Mouse (Mus musculus): ENCODE data around the gene Git2.

Git2 gene

DNA sequence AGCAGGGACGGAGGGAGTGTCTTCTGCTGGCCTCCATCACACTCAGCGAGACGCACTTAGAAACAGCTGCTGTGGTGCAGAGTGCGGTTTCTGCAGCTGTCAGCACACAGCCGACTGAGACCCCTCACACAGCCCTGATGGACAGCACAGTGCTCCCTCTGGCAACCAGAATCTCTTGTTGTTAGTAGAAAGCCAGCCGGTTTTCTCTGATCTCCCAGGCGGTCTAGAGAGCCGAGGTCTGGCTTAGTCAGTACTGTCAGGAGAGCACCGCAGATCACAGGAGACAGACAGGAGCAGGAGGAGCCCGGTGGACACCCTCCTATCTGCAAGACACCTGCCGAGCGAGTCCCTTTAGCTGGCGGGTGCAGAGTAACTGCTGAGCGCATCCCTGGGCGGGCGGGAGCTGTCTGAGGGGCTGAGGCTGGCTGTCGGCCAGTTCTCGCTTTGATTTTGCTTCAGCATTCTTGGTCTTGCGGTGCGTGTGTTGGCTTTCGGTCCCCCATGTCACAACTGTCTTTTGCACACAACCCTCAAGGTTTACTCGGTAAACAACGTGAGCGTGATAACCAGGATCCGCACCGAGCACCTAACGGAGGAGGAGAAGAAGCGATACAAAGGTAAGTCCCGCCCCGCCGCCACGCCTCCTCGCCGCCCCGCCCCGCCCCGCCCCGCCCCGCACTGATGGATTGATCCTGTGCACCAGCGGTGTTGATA, 21.1 kb upstream of the Git2 start:
- peak; percentile 62 for DNase-seq (ENCODE audit: low read depth, low spot score)

DNA sequence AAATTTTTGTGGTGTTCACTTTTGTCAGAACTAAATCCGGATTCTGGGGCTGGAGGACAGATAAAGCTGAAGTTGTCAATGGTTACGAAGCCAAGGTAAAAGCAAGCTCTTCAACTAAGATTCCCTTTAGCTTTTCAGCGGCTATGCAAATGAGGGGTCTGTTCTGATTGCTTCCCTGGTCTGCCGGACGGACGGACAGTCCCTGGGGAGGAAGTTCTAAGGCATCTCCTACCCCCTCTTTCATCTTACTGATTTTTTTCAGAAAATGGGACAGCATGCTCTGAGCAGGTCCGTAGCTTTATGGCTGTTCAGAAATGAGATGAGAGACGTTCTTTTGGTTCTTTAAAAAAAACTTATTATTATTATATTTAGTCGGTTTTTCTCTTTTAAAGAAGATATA, 20.3 kb upstream of the Git2 start:
- DNase-seq (ENCODE audit: low read depth, low spot score), result no peak

DNA sequence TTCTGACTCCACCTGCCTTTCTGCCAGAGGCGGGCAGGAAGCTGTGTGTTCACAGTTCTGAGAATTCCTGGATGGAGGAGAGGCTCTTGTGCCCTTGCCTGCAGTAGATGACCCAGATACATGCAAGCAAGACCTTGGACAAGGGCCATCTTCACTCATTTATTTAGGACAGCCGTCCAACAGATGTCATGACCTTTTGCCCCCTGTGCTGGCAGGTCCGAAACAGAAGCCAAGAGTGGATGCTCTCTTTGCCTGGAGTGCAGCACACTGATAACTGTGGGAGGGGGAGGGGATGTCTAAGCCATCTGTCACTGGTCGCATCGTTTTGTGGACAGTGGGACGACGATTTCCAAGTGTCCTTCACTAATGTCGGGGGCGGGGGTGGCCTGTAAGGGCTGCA, 19.9 kb upstream of the Git2 start:
- peak; percentile 41 for DNase-seq (ENCODE audit: low read depth, low spot score)

DNA sequence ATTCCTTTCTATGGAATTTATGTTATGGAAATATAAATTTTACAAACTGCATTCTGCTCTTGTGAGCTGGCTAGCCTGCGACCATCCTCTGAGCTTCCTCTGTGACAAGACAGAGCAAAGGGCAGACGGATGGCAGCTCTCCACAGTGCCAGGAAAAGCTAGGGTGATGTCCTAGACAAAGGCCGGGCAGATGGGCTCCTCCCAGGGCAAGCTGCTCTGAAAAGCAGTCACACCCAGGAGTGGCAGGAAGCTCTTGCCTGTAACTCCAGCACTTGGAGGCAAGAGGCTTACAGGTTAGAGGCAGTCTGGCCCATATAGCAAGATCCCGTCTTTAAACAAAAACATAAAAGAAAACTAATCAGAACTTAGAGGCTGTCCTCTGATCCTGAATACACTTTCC, 19.3 kb upstream of the Git2 start:
- no peak for DNase-seq (ENCODE audit: low read depth, low spot score)

DNA sequence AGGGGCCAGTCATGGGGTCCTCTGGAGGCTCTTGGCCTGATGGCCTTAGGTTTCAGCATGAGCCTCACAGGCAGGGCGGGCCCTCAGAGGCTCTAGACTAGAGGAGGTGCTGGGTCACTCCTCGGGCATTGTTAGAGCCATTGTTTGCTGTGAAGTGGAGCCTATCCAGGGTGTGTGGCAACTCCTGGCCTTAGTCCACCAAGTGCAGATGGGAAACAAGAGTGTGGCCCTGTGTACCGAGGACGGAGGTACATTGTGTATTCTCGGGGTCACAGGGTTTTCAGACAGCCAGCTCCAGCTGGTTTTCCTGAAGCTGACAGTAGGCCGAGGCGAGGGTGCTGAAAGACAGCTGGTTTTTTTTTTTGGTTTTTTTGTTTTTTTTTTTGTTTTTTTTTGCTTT, 18.0 kb upstream of the Git2 start:
- no peak for DNase-seq (ENCODE audit: low read depth, low spot score)

DNA sequence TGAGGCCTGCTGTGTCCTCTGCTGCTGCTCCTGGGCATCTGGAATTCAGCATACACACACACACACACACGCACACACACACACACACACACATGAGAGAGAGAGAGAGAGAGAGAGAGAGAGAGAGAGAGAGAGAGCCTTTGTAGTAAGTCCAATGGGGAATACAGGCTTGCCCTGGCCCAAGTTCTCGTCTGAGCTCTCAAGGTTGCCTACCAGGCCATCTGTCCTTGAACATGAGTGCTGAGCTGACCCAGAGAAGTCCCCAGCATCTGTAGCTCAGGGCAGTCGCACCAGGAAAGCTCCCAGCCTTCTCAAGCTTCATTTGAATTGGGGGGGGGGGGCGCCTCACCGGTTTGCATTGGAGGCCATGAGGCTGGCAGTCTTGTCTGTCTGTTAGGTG, 9.9 kb upstream of the Git2 start:
- DNase-seq (ENCODE audit: low read depth, low spot score), result no peak

DNA sequence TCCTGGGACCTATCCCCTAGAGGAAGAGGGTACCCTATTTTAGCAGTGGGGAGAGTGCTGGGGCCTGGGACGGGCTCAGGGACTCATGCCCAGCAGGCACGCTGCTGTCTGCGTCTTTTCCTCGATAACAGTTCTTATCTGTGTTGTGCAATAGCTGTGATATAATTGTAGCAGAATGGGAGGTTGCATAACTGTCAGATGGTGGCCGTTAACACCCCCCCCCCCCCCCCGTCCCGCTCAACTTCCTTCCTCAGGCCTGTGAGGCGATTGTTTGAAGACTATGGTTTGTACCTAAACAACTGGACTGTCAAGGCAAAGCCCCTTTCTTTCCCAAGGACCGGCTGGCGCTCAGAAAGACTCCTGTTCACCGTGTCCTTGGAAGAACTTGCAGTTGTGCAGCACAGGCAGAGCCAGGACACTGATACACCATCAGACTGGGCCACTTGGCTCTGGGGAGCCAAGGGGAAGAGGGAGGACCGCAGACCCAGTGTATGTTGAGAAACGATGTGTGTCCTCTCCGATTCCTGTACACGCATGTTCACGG, 9.4 kb upstream of the Git2 start:
- DNase-seq (ENCODE audit: low read depth, low spot score), result no peak

DNA sequence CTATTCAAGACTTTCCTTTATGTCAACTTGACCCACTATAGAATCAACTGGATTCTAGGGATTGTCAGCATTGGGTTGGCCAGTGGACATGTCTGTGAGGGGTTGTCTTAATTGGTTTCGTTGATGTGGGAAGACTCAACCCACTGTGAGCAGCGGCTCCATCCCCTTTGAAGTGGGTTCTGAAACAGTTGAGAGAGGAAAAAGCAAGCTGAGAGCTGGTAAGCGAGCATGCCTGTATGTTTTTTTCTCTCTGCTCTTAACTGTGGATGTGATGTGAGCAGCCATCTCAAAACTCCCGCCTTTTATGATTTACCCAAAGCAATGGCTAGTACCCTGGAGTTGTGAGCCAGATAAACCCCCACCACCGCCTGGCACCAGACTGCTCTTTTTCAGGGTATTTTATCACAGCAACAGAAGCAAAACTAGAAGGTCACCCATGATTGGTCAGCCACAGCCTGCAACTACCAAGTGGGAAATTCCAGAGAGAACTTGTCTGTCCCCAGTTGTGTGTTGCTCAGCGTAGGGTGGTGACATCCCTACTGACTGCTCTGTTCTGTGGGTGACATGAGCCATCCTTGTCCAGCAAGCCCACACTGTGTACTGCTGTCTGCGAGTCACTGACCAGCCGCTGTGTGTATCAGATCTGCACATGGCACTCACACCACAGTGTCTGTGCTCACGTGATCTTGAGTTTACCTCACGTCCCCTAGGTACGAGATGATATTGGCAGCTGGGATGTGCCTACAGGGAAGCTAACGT, 8.3 kb upstream of the Git2 start:
- DNase-seq (ENCODE audit: low read depth, low spot score), result no peak

DNA sequence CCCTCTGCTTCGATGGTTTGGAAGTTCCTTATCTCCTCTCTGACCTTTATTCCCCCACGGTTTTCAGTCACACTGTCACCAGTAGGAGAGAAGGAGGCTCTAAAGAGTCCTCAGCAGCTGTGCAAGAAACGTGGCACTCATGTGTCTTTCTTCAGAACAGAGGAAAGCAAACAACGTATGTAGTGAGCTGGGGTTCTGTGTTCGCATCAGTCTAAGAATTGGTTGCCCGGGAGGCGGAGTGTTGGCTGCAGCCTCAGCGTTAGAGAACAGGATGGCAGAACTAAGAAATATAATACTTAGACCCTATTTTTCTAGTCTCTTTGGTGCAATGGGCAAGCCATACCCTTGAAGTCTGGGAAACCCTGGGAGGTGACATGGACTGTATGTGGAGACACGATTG, 7.7 kb upstream of the Git2 start:
- no peak for DNase-seq (ENCODE audit: low read depth, low spot score)

DNA sequence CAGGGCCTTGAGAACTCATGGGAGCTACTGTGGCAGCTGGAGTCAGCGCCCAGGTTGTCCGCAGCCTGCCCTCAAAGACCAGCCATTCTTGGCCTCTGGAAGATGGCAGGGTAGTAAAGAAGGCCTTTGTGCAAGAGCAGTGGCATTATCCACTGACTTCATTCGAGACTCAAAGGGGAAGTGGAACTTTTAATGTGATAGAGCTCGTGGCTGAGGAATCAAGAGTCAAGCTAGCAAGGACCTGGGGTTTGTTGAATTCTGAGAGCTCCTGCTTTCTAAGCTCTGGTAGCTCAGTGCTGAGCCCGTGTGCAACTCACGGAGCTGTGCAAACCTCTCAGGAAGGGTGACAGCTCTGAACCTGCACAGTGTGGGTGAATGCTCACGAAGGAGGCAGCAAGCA, 5.6 kb upstream of the Git2 start:
- no peak for DNase-seq (ENCODE audit: low read depth, low spot score)

DNA sequence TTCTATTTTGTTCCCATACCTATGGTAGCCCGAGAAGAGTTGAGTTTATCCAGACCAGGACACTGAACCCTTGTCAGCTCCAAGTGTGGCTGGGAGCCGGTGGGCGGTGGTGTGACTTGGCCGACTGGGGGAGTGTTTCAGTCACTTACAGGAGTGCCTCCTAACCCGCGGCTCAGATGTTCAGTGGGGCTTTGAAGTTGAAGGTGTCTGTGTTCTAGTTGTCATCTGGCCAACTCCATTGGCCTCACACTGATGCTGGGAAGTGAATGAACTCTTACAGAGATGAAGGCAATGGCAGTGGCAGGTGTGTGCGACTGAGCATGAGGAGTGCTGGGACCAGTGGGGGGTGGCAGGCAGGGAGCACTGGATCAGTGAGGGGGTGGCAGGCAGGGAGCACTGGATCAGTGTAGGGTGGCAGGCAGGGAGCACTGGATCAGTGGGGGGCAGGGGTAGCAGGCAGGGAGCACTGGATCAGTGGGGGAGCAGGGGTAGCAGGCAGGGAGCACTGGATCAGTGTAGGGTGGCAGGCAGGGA, 4.7 kb upstream of the Git2 start:
- DNase-seq (ENCODE audit: low read depth, low spot score), result no peak

DNA sequence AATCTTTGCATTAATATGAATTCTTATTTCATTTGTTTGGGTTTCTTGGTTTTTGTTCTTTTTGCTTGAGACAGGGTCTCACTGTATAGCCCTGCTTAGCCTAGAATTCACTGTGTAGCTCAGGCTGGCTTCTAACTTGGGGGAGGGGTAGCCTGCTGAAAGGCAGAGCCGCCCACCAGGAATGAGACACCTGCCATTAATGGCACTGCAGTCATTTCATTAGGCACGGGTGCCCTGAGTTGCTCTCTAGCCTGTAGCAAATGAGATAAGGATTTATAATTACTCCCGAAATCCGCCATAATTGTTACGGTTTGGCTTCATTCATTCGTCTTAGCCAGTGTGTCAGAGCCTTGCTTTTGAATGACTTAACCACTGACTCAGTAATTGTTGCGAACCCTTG, 857 bp upstream of the Git2 start:
- DNase-seq (ENCODE audit: low read depth, low spot score), result no peak

DNA sequence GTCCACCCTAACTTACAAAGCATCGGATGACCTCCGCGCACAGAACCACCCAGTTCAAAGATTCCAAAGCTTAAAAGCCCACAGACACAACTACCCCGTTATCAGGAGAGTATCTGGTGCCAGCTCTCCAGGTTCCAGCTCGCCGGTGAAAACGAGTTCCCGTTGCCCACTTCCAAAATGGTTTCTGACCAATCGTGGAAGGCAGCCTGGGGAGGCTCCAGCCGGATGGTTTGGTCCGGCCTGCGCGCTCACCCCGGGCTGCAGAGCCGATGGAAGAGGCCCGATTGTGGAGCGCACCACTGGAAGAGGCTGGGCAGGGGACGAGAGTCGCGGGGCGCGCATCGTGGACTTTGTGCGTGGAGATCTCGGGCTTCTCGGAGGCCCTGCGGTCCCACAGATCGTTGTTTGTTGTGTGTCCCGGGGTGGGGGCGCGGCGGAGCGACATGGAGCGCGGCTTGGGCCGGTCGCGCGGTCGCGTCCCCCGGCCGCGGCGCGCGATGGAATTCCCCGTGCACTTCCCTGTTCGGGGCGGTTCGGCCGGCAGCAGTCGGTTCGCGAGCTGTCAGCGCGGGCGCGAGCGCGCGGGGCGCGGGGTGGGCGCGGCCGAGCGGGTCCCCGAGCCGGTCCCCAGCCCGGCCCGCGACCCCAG, 790 bp downstream of the Git2 start, which contains the start of gene Ankrd13a:
TSS of gene Ankrd13a (plus strand) at position 275 of the 649 bp plus-strand sequence.
- DNase-seq (ENCODE audit: low read depth, low spot score), result peak; percentile 97

DNA sequence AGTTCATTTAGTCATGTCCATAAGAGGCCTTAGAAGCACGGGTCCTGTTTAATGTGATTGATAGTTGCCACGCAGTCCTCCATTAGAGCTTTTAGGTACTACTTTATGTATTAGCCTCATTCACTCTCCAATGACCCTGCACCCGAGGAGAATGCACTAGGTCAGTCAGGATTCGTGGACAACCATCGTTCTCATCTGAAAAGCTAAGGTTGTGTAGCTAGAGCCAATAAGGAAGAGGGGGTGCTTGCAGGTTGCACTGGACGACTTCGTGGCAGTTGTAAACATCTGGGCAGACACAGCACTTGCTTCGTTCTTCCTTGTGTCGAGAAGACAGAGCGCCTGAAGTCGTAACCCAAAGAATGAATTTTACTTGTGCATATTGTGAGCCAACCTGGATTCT, 1.5 kb downstream of the Git2 start:
- peak; percentile 41 for DNase-seq (ENCODE audit: low read depth, low spot score)

DNA sequence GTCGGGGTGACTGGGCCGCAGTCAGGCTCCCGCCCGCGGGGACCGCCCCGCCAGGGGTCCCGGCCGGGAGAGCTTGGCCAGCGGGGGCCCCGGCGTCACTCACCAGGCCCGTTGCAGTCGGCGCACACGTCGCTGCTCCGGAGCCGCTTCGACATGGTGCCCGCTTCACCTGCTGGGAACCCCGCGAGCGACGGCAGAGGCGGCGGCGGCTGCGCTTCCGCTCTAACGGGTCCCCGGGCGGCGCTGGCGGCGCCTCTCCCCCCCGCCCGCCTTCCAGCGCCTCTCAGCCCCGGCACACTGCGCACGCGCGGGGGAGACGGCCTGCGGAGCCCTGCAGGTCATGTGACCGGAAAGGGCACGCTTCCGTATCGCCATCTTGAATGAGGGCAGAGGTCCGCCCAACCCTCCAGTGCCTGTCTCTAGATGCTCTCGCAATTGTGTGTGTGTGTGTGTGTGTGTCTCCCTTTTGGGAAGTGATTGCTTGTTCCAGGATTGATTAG, 2.1 kb downstream of the Git2 start:
- peak; percentile 100 for DNase-seq (ENCODE audit: low read depth, low spot score)

DNA sequence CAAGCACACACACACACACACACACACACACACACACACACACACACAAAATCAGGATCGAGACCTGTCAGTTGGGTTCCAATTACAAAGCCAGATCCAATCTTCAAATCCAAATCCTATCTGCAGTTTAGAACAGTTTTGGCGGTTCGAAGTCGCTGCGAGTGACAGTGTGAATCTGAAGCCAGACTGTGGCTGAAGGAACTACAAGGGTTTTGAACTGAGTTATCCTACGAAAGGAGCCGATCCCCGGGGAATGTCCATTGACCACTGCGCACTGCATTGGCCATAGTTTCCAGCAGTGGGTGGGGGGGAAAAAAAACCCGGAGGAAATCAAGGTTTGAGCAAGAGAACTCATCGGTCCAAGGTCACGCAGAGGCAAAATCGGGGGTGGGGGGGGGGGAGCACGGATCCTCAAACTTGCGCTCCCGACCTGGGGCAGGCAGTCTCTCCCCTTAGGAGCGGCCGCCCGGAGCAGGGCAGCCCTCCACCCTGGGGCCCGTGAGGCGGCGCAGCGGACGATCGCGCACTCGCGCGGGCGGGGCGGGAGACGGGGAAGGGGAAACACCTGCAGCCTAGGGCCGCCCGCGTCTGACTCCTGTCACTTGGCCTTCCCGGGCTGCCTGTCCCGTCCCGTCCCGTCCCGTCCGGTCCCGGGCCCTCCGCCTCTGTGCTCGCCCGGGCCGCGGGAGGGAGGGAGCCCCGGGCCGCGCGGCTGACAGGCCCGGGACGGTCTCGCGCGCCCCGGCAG, 2.7 kb downstream of the Git2 start:
- DNase-seq (ENCODE audit: low read depth, low spot score), result peak; percentile 59

DNA sequence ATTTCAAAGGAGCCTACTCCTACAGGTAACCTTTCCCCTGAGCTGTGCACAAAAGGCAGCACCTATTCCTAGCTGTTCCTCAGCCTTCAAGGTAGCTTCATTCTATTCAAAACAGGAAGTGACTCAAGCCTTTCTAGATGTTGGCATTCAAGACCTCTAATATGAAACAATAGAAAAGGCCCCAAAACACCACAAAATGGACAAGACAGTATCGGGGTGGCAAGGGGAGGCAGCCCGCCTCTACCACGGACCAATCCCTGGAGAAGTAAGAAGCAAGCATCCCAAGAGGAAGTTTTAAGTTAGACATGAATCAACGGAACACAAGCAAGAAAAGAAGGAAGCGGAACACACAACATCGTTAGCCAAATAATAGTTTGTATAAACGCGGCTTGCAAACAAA, 3.5 kb downstream of the Git2 start:
- DNase-seq (ENCODE audit: low read depth, low spot score), result no peak

DNA sequence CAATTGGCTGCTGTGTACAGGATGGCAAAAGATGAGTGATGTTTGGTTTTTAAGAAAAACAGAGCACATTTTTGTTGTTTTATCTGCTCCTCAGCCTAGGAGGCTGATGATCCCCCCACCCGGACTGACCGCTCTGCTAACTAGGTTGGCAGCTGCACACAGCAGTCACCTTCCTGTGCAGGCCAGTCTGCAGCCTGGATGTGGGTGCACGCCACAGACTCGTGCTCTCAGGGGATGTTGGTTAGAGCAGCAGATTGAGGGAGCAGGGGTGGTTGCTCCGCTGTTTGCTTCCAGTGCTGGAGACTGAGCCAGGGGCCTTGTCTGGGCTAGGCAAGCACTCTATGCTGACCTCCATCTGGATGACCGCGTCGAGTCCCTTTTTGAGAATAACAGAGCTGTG, 5.5 kb downstream of the Git2 start:
- DNase-seq (ENCODE audit: low read depth, low spot score), result no peak

DNA sequence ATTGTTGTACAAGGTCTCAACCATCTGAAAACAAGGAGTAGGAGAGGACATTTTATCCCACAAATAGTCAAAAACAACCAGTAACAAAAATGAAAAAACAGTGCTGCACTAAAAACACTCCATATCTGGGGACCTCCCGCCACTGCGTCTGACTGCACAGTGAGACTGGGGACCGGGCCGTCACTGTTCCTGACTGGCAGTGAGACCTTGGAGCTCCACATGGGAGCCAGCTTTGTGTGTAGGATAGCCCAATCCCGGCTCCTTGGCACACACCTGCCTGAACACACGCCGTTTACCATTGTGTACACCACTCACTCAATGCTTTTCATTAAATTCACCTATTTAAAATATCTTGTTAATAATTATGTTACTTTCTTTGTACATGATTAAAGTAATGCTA, 8.1 kb downstream of the Git2 start:
- no peak for DNase-seq (ENCODE audit: low read depth, low spot score)

DNA sequence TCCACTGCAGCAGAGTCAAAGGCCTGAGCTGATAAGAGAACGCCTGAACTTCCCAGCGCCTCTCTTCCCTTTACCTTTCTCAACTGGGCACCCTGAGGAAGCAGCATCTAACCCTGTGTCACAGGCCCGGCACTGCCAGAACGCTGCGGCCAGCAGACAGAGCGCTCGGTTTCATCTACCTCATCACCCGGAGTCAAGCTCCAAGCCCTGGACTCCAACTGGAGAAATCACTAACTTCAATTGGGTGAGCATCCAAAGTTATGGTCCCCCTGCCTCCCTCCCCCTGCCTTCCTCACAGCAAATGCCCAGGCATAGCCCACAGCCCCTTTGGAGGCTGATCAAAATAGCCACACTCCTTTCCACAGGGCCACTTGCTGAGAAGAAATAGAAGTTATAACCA, 8.6 kb downstream of the Git2 start:
- DNase-seq (ENCODE audit: low read depth, low spot score), result no peak
